Mouse (Mus musculus): ENCODE data around the gene Inafm2. TPM values are rescaled to one million over a fixed set of nuclear protein-coding genes. Genes with fewer than 3 reads are reported as not detected.

The Inafm2 gene
- total RNA-seq, 2 experiments from 2014 or later = 64.8 to 66.9 TPM

- DNase-seq = peak in 1 of 2 experiments; percentile 0
Observed at GRCm38 (mm10) chr2:118726873-118727272, 18.7 kb upstream of the Inafm2 start.

GRCm38 (mm10) chr2:118727911-118728310, 17.6 kb upstream of the Inafm2 start:
- peak in 1 of 2 experiments; percentile 0 for DNase-seq

- no peak for DNase-seq
Observed at GRCm38 (mm10) chr2:118728337-118728736, 17.2 kb upstream of the Inafm2 start, which contains the start of gene Plcb2. Plcb2 (minus strand) TSS chr2:118728438.

- no peak for DNase-seq
Observed at GRCm38 (mm10) chr2:118729194-118729593, 16.4 kb upstream of the Inafm2 start.

GRCm38 (mm10) chr2:118729816-118730621, 15.5 kb upstream of the Inafm2 start:
- no peak for DNase-seq

- DNase-seq = peak; percentile 68 to 74
Observed at GRCm38 (mm10) chr2:118730622-118730915, 15.0 kb upstream of the Inafm2 start.

- no peak for DNase-seq
Observed at GRCm38 (mm10) chr2:118731981-118732380, 13.6 kb upstream of the Inafm2 start.

GRCm38 (mm10) chr2:118733341-118733740, 12.2 kb upstream of the Inafm2 start:
- DNase-seq = peak; percentile 64 to 67

GRCm38 (mm10) chr2:118740341-118740740, 5.2 kb upstream of the Inafm2 start:
- DNase-seq = no peak

GRCm38 (mm10) chr2:118741183-118741582, 4.4 kb upstream of the Inafm2 start:
- no peak for DNase-seq

GRCm38 (mm10) chr2:118743261-118743943, 2.2 kb upstream of the Inafm2 start:
- peak in 1 of 2 experiments; percentile 11 for DNase-seq

- peak in 1 of 2 experiments; percentile 1 for DNase-seq
Observed at GRCm38 (mm10) chr2:118744621-118745020, 937 bp upstream of the Inafm2 start.

GRCm38 (mm10) chr2:118745915-118746901, 650 bp downstream of the Inafm2 start:
- peak in 1 of 2 experiments; percentile 30 for DNase-seq

GRCm38 (mm10) chr2:118747301-118747960, 1.9 kb downstream of the Inafm2 start:
- DNase-seq = no peak

- no peak for DNase-seq
Observed at GRCm38 (mm10) chr2:118749341-118749884, 3.9 kb downstream of the Inafm2 start.

GRCm38 (mm10) chr2:118750476-118750875, 4.9 kb downstream of the Inafm2 start:
- no peak for DNase-seq

- DNase-seq = no peak
Observed at GRCm38 (mm10) chr2:118751896-118752791, 6.6 kb downstream of the Inafm2 start.

GRCm38 (mm10) chr2:118752792-118753108, 7.2 kb downstream of the Inafm2 start:
- DNase-seq = no peak

- no peak for DNase-seq
Observed at GRCm38 (mm10) chr2:118754143-118754542, 8.6 kb downstream of the Inafm2 start.

GRCm38 (mm10) chr2:118755407-118755806, 9.8 kb downstream of the Inafm2 start:
- no peak for DNase-seq

- DNase-seq = no peak
Observed at GRCm38 (mm10) chr2:118756103-118756502, 10.5 kb downstream of the Inafm2 start.

Measured in layer of hippocampus, postnatal 36 days (tissue).